Mouse (Mus musculus) gastrocnemius, postnatal 10 days (tissue): ENCODE measurements at regions not wholly inside any gene's neighbourhood (a gene's known extent, or its start where the extent isn't known, plus 50 kb on each side); places are given as distances from the start of the nearest gene placed in this dataset.

Experiments used
- DNase-seq: peaks from one replicate; pipeline ENCODE4 v3.0.0; 2021; ENCODE audit warnings: mixed read lengths

DNA sequence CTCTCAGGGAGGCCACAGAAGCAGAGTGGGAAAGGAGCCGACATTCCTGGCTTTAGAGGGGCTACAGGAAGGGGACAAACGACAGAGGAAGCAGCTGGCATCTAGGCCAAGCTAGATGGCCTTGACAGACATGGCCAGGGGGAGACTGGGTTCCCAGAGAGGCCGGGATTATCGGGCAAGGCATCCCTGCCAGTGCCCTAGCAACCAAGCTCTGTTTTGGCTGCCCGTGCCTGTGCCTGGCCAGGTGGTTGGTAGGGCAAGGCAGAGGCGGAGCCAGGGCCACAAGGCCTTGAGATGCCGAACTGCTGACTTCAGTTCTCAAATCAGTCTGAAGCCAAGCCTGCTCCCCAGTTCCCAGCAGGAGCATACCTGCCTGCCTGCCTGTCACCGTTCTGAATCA is 142.7 kb downstream of the Vegfa start:
- DNase-seq = no peak

DNA sequence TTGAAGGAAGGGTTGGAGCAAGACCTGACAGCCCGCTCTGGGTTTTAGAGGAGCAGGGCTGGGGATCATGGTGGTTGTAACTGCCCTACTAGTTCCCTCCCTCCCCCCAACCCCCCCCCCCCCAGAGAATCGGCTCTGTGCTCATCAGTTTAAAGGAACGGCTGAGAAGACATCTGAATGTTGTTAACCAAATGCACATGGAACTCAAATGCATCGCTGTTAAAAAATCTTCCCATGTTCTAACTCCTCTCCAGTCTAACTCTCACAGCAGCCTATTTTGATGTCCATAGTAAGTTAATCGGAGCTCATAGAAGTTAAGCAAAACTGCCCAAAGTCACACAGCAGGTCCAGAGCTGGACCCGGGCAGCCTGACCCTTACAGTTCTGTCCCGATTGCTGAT is 143.1 kb downstream of the Vegfa start:
- no peak for DNase-seq

DNA sequence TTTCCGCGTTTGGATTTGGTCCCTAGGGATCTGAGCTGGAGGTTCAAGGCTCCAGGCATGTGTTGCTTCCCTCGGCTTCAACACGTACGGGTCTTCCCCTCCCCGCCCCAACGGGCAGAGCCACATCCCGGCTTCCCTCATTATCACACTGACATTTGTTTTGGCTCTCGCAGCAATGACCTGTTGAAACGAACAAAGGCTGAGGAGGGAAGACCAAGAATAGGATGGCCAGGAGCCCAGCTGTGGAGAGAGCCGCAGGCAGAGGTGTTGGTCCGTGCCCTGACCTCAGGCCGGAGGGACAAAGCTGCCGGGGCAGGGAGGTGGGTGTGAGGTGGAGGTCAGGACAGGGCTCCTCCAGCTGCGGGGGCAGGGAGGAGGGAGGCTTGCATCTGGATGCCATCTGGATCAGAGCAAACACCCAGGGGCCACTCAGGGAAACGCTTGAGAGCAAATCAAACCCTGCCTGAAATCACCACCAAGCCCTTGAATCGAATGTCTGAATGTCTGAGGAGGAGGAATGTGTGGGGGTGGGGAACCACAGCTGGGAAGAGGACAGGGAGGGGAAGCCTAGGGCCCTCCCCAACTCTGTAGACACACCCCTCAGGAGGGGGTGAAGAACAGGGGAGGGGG is 145.6 kb downstream of the Vegfa start:
- no peak for DNase-seq

DNA sequence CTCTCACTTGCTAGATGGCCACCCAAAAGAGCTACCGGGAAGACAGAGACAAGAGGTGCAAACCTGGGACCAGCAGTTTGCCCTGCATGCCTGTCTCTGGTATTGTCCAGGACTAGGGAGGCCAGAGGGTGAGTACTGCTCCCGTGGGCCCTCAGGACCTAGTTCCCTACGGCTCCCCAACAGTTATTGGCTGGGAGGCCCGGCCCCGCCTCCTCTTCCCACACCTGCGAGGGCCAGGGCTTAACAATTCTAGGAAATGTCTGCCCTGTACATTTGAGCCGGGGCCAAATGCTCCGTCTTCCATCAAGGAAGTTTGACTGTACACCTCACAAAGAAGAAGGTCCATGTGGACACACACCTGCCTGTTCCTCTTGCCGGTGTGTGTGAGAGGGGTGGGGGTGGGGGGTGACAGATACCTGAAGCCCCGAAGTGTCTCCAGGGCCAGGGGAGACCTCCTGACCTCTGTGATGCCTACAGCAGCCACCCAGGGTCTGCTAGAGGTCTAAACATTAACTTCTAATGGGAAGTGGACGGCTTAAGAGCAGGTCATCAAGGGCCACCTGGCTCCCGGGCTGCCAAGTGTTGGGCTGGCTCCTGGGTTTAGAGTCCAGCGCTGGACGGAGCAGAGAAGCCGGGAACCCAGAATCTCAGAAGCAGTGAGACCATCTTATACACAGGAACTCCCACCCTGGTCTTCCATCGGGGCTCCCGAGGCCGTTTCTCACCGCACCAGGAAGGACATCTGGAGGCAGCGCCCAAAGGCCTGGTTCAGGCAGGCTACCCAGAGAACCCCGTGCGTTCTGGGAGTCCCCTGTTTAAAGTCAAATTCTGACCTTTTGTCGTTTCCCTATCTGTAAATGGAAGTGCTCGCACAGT is 146.5 kb downstream of the Vegfa start:
- DNase-seq = no peak

DNA sequence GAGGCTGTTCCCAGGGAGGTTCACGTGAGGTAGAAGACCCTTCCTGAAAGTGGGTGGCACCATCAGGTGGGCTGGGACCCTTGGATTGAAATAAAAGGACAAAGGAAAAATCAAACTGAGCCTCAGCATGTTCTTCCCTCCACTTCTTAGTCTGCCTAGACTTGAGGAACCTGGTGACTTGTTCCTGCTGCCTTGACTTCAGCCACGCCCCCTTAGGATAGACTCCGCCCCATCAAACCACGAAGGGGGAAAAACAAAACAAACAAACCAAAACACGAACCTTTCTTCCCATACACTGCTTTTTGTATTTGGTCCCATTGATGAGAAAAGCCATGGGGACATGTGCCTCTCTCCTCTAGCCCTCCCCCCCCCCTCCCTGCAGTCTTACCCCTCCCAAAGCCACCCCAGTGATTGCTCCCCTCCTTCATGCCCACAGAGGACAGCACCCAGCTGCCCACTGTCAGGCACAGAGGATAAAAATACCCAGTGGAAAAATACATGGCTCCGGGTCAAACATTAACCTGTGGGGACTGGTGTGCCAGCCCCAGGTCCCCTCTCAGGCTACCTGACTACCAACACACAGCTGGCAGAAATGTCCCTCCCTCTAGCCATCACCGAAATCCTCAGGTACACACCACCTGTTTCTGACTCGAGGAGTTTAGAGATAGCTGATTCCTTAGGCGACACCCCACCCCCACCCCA is 148.0 kb downstream of the Vegfa start:
- no peak for DNase-seq

DNA sequence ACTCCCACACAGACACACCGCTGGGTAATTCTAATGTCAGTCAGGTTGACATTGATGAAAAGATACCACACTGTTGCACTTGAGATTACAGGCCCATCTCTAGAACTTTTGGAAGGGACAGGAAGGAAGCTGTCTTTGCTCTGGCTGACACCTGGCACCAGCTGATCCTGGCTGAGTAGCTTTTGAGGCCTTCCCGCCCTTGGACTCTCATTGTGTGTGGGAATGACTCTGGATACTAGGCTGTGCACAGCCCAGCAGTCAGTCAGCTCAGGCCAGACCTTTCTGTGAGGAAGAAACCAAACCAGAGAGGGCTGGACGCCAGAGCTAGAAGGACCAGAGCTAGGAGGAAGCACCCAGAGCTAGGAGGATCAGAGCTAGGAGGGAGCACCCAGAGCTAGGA is 149.0 kb upstream of the 1600014C23Rik start:
- no peak for DNase-seq

DNA sequence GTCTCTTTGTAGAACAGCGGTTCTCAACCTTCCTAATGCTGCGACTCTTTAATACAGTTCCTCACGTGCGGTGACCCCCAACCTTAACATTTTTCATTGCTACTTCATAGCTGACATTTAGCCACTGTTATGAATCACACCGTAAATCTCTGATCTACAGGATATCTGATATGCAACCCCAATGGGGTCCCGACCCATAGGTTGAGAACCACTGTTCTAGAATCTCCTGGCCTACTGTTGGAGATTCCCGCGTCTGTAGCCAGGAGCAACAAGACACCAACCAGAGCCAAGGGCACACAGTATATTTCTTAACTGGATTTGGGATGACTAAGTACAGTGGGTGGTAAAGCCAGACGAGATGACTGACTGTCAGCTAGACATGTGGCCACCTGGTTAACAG is 147.6 kb upstream of the 1600014C23Rik start:
- no peak for DNase-seq

DNA sequence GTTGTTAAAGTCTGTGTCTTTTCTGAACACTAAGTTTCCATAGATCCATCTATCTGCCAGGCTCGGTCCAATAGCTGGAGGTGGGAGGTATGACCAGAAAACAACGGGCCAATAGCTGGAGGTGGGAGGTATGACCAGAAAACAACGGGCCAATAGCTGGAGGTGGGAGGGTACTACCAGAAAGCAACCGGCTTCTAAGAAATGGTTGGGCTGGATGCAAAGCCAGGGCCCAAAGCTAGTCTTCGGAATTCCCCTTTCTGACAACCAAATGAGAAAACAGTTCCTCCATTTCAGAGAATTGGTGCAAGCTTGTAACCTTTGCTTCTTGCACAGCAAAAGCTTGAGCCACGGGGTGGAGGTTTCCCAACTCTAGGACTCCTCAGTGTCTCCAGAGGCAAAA is 147.1 kb upstream of the 1600014C23Rik start:
- DNase-seq = no peak

DNA sequence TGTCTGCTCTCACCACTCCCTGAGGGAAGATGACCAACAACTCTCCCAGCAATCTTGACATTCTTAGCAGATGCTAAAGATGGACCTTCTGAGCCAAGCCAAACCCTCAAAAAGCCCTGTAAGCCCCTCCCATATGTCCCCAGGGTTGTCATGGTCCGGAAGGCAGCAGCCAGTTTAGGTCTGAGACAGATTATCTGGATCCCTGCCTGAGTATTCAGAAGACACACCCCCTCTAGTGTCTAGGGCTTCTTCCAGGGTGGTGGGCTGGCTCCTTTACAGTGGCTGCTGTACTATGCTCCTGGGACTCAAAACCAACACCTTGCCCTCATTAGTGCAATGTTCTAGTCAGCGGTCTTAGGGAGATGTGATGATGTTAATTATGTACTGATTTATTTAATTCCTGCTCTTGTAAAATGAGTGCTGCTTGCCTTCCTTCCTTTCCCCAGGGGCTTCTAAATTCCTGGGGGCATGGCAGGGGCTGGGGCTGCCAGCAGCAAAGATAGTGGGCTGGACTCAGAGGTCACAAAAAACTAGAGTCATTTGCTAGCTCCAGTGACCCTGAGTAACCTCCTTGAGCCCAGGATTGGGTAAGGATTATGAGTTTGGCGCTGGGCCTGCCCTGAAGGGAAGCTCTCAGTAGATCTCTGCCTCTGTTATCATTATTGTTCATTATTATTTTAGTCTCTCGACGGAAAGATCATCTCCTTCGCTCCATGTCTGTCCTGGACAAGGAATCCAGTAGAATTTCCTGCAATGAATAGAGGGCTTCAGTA is 146.0 kb upstream of the 1600014C23Rik start:
- DNase-seq = no peak

DNA sequence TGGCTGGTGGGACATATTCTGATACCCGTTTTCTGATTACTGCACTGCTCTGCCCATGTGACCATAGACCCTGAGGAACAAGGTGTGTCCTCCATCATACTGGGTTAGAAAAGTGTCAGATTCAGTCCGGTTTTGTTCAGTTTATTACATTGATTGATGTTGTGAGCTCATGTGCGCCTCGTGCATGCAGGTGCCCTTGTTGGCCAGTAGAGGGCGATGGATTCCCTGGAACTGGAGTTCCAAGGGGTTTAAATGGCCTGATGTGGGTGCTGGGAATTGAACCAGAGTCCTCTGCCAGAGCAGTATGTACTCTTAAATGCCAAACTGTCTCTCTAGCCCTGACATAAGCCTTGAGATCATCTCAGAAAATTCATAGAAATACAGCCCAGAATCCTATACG is 144.8 kb upstream of the 1600014C23Rik start:
- DNase-seq = no peak

DNA sequence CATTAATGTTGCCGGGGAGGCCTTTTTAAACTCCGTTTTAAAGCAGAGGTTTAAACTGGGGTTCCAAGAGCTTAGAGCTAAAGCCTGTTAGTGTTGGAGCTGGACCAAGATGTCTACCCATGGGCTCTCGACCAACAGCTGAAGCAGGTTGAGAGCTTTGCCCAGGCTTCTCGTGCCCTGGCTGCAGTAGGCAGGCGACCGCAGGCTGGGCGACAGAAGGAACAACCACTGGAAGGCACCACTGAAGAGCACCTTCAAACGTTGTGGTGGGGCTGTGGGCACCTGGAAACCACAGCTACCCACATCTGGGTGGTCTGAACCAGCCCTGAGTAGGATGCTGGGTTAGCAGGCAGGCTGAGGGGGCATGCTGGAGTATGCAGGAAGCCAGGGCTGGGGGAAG is 141.7 kb upstream of the 1600014C23Rik start:
- DNase-seq = no peak

DNA sequence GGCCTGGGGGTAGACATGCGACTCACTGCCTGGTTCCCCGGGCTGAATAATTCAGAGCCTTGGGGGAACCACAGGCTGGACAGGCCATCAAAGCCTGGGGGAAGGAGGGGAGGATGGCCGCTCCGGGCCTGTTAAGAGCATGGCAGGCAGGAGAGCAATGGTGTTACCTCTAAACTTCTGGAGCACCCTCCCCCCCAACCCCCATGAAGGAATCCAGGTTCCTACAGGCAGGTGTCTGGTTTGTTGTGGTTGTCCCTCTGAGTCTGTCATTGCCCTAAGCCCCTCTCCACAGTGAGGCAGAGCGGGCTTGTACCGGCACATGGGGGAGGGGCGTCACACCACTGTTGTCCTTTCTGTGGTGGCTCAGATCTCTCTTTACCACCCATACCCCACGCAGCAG is 140.4 kb upstream of the 1600014C23Rik start:
- DNase-seq = no peak

DNA sequence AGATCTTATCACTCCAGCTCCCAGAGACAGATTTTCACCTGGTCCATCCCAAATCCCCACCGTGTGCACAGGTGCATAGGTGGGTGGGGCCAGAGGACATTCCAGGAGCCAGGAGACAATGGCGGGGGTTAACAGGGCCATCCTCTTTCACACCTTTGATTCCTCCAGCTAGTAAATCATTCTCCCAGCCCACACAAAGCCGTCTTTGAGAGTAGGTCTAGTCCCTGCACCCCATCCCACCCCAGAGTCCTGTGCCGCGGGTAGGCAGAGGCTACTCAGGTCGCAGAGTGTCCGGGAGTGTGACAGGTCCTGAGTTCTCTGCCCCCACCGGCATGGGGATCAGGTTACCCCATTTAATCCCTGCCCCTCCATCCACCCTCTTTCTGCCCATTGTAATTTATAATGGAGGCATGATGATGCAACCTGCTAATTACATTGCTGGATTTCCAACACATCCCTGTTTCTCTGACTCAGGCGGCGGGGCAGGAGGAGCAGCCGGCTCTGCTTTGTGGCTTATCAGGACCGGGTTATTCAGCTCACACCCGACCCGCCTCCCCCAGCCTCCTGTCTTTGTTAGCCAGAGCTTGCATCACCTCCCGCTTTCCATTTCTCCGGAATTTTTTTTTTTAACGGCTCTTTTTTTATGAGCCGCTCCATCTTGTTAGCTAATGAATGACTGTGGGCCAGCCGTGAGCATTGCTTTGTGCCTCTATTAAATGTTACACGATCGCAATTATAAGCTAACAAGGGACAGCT is 139.7 kb upstream of the 1600014C23Rik start:
- no peak for DNase-seq

DNA sequence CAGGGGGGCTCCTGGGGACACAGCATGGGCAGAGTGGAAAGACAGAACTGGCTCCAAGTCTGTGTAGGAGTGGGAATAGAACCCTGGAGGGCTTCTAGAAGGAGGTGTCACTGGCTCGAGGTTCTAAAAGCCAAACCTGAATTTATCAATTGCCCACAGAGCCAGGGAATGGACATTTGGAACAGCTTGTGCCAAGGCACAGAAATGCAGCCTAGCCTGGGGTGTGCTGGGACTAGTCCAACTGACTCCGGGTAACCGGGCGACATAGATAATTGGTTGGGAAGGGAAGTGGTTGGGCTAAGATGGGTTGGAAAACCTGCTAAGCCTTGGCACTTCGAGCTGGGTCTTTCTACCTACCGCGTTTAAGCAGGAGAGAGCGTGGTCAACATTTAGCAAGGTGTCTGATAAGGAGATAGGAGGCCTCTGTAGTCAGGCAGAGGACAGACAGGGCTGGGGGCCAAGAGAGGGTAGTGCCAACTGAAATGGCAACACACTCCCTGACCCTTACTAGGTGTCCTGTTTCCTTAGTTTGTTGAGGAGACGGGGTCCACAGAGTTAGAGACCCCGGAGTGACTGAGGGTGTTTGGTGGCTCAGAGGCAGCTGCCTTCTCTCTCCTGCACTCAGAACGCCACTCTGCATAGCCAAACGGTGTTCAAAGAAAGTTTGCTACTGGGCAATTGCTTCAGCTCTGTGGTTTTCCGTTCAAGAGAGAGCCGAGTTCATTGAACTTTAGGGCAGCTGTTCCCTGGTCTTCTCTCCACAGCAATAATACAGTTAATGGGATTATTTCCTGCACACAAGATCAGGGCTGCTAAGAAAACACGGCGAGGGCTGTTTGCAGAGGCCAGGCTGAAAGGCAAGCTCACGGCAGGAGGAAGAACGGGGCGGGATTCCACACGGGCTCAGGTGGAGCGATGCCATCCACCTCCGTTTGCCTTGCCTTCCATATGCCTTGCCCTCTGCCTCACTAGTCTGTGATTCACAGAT is 138.3 kb upstream of the 1600014C23Rik start:
- DNase-seq = no peak

DNA sequence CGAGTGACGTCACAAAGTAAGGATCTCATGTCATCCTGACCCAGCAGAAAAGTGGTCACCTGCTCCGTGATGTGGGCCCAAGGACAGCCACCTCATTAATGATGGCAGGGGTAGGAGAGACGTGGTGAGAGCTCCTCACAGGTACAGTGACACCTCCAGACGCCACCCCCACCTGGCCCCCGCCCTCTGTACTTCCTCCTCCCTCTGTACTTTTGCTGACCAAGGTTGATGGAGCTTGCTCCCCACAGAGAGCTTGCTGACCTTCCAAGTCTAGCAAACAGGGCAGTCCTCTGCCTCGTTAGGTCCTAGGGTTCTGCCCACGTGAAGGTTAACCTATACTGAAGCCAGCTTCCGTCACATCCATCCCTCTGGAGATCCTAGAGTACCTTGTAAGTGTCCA is 137.4 kb upstream of the 1600014C23Rik start:
- DNase-seq = no peak

DNA sequence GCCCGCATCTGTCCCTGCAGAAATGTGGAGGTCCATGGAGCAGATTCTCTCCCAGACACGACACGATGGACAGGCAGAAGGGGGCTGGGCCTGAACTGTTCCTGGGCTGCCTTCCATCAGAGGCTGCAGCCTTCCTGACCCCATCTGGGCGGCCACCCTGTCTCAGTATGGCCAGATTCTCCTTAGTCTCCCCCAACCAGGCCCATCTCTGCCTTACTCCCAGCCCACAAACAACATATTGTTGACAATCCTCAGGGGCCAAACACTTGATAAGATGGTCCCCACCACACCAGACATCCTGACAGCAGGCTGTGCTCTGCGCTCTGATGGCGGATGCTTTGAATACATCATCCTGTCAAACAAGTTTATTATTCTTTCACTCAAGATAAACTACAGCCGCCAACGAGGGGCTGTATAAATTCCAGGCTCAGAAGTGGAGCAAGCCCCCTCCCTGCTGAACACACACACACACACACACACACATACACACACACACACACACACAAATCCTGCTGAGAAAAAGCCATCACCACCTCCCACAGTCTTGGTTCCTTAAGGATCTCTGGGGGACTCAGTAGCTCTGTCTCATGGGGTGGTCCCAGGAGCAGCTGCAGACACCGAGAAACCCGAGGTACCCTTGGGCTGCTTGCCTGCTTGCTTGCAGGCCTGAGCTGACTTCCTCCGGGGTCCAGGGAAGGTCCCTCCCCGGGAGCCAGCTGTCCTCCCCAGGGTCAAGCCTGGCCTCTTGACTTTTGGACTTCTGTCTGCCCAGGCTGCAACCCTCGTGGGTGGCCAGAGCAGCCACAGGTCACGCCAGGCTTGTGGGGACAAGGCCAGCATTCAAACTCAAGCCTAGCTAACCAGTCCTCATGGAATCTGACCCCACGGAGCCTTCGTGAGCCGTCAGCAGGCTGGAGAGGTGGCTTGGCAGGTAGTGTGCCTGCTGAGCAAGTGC is 135.6 kb upstream of the 1600014C23Rik start:
- DNase-seq = peak; percentile 58

DNA sequence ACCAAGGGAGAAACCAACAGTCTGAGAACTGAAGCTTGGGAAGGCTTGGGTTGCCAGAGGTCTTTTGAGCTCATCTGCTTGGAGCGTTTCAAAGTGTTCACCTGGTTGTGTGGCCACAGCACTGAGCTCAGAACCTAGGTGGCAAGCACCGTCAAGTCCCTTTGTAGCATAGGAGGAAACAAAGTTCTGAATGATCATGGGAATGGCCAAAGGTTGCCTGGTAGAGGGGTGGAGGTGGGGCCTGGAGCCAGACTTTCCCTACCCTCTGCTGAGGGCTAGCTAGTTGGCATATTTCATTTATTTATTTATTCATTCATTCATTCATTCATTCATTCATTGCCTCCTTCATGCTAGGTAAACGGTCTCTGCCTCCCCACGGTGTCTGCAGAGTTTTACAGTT is 134.9 kb upstream of the 1600014C23Rik start:
- DNase-seq = no peak

DNA sequence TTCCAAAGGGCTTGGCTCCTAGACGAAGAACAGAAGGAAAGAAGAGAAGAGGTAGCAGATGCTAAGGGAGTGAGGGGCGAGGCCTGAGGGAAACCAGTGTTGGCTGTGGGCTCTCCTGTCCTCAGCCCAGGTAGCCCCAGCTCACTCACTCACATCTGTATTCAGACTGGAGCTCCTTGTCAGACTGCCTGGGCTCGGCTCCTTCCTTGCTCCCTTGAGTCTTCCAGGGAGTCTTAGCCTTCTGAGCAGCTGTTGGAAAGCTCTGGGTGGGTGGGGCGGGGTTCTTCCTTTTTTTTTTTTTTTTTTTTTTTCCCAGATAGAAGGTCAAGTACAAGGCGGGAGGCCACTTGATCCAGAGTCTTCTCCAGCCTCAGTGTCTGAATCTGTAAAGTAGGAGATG is 134.1 kb upstream of the 1600014C23Rik start:
- DNase-seq = no peak
